Mouse (Mus musculus) testis, postnatal 14 days (tissue): Measurements from ENCODE around the gene Cacnb3.

Experiments used
- DNase-seq: peaks from one replicate; pipeline ENCODE4 v3.0.0; 2021; ENCODE audit warnings: low spot score

The Cacnb3 gene

GRCm38 (mm10) chr15:98675634-98676250 is 45.1 kb downstream of the Cacnb3 start:
- no peak for DNase-seq

- DNase-seq, result no peak
These were observed 45.8 kb downstream of the Cacnb3 start for GRCm38 (mm10) chr15:98676471-98676870.

GRCm38 (mm10) chr15:98676940-98677728 is 46.5 kb downstream of the Cacnb3 start, which contains the start of gene Rnd1:
Rnd1 (minus strand) TSS chr15:98677461.
- peak; percentile 81 for DNase-seq

GRCm38 (mm10) chr15:98677977-98678376 is 47.3 kb downstream of the Cacnb3 start:
- no peak for DNase-seq

GRCm38 (mm10) chr15:98680660-98681059 is 50.0 kb downstream of the Cacnb3 start:
- no peak for DNase-seq

GRCm38 (mm10) chr15:98681633-98682032 is 51.0 kb downstream of the Cacnb3 start:
- DNase-seq, result no peak

- DNase-seq, result no peak
These were observed 52.5 kb downstream of the Cacnb3 start for GRCm38 (mm10) chr15:98683177-98683576.

GRCm38 (mm10) chr15:98683746-98684145 is 53.1 kb downstream of the Cacnb3 start:
- DNase-seq, result no peak

GRCm38 (mm10) chr15:98685926-98686325 is 55.3 kb downstream of the Cacnb3 start:
- peak; percentile 52 for DNase-seq

- DNase-seq, result no peak
These were observed 59.0 kb downstream of the Cacnb3 start for GRCm38 (mm10) chr15:98689682-98690081.

GRCm38 (mm10) chr15:98691486-98692147 is 61.0 kb downstream of the Cacnb3 start:
- DNase-seq, result no peak

- no peak for DNase-seq
These were observed 61.6 kb downstream of the Cacnb3 start for GRCm38 (mm10) chr15:98692171-98692715.
